Mouse (Mus musculus) liver, postnatal 0 days (tissue): ENCODE measurements around the gene Taf1a.

ENCODE experiments used
- CTCF ChIP-seq: sonication (generic); IDR thresholded peaks from 2 replicates; pipeline ENCODE4 v1.5.1; 2016; ENCODE audit warnings: antibody characterized with exemption, low read depth
- EP300 ChIP-seq: IDR thresholded peaks from 2 replicates; pipeline ENCODE4 v1.6.1; 2016; ENCODE audit warnings: antibody characterized with exemption, low read depth, mild to moderate bottlenecking

DNA sequence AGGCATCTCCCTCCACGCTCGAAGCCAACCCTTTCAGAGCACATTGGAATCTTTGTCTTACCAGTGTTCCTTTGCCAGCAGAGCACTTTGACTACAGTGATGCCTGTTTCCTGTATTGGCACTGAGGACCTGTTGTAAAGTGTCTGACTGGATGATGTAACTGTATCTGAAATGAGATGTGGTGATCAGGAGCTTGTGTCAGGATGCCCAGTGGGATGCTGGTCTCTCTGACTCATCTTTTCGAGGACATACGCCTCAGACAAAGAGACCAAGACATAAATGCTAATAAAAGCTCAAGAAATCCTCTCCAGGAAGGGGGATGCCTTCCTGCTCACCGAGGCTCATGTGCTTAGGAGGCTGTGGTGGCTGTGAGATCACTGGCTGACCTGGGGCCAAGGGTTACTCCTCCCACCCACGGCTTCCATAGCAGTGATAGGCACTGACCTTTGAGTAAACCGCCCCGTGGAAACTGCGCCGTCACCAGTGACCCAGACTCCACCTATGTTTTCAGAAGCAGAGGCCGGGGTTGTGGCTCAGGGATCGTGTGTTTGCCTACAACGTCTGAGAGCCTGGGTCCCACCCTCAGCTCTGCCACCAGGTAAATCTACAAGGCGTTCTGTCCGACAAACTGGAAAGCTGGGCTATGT lies 25.4 kb downstream of the Taf1a start:
- TF ChIP-seq CTCF: no peak
- TF ChIP-seq EP300: no peak
